Mouse (Mus musculus) forebrain, embryonic 16.5 days (tissue): ENCODE results near the gene Slc8a1. TPM values are rescaled to one million over a fixed set of nuclear protein-coding genes. Genes with fewer than 3 reads are reported as not detected.

Experiments used
- ATAC-seq: fragments of 200-750 bp; cut with Nextera tagmentation; 2 replicates; pipeline ENCODE4 v1.8.0; 2017; ENCODE audit warnings: mild to moderate bottlenecking, moderate library complexity
- H3K27ac ChIP-seq: fragments of 300-500 bp; sonication (generic); 2 replicates; pipeline ENCODE4 v1.5.1; 2014; ENCODE audit warnings: low read length, control low read depth
- H3K27me3 ChIP-seq: fragments of 300-500 bp; sonication (generic); replicated peaks from 2 replicates; pipeline ENCODE4 v1.6.1; 2014; ENCODE audit warnings: low read length; ENCODE audit not compliant: control insufficient read depth, insufficient read depth
- H3K36me3 ChIP-seq: fragments of 300-500 bp; sonication (generic); 2 replicates; pipeline ENCODE4 v1.6.1; 2014; ENCODE audit not compliant: control insufficient read depth, insufficient read depth
- H3K4me1 ChIP-seq: fragments of 300-500 bp; sonication (generic); replicated peaks from 2 replicates; pipeline ENCODE4 v1.6.1; 2014; ENCODE audit warnings: low read length; ENCODE audit not compliant: control insufficient read depth, insufficient read depth
- H3K4me2 ChIP-seq: fragments of 300-500 bp; sonication (generic); 2 replicates; pipeline ENCODE4 v1.6.1; 2014; ENCODE audit warnings: mild to moderate bottlenecking, low read length, control low read depth
- H3K4me3 ChIP-seq: fragments of 300-500 bp; sonication (generic); replicated peaks from 2 replicates; pipeline ENCODE4 v1.5.1; 2014; ENCODE audit warnings: mild to moderate bottlenecking, low read length, control low read depth
- H3K9ac ChIP-seq: fragments of 300-500 bp; sonication (generic); replicated peaks from 2 replicates; pipeline ENCODE4 v1.6.1; 2014; ENCODE audit warnings: low read depth, low read length, control low read depth
- H3K9me3 ChIP-seq: fragments of 300-500 bp; sonication (generic); 2 replicates; pipeline ENCODE4 v1.6.1; 2016; ENCODE audit warnings: low read length; ENCODE audit not compliant: control insufficient read depth
- WGBS: fragments of 180-500 bp; shearing (Covaris S2); extraction: QIAGEN DNeasy Blood & Tissue Kit; methylation state at CpG from one replicate; pipeline ENCODE4 v1.1.7; 2014; 5-methylcytosine and 5-hydroxymethylcytosine counted together
- polyA plus RNA-seq: library from polyadenylated mRNA; unstranded; fragments of >200 nt; fragmentation: Nextera tagmentation; extraction: Ambion mirVana; gene quantifications from 2 replicates; pipeline ENCODE4 v1.2.1, GENCODE M21; 2015

Gene Slc8a1
- polyA plus RNA-seq, 1 experiment from 2014 or later: 21.7 TPM

- H3K27ac ChIP-seq: no peak overlapping the region
- no peak overlapping the region for H3K4me2 ChIP-seq
- H3K36me3 ChIP-seq: no peaks in the 10 kb centered on the region
- H3K4me1 ChIP-seq: peaks cover 4% of the 10 kb centered on the region
- WGBS: 84% methylated on average over 1 of the region's 1 CpGs
- H3K4me3 ChIP-seq: no peak overlapping the region
- H3K9me3 ChIP-seq: no peaks in the 10 kb centered on the region
- no peak overlapping the region for H3K9ac ChIP-seq
- H3K27me3 ChIP-seq: no peaks in the 10 kb centered on the region
- ATAC-seq: no peak
Measured at GRCm38 (mm10) chr17:81657828-81658227, 80.3 kb downstream of the Slc8a1 start.

GRCm38 (mm10) chr17:81654548-81654947 lies 83.6 kb downstream of the Slc8a1 start:
- no peak overlapping the region for H3K9ac ChIP-seq
- no peaks in the 10 kb centered on the region for H3K36me3 ChIP-seq
- WGBS: 85% methylated on average over 2 of the region's 2 CpGs
- no peaks in the 10 kb centered on the region for H3K9me3 ChIP-seq
- H3K4me2 ChIP-seq: no peak overlapping the region
- H3K27ac ChIP-seq: no peak overlapping the region
- no peak overlapping the region for H3K4me3 ChIP-seq
- no peaks in the 10 kb centered on the region for H3K27me3 ChIP-seq
- peaks cover 5% of the 10 kb centered on the region for H3K4me1 ChIP-seq
- ATAC-seq: no peak

GRCm38 (mm10) chr17:81652958-81653357 lies 85.2 kb downstream of the Slc8a1 start:
- WGBS: 79% methylated on average over 1 of the region's 1 CpGs
- ATAC-seq: no peak
- H3K27me3 ChIP-seq: no peaks in the 10 kb centered on the region

GRCm38 (mm10) chr17:81636822-81637221 lies 101.4 kb downstream of the Slc8a1 start:
- ATAC-seq: no peak
- peaks cover 4% of the 10 kb centered on the region; the same call in 1 of the 2 replicates for H3K4me1 ChIP-seq
- no peak overlapping the region for H3K27ac ChIP-seq
- H3K4me3 ChIP-seq: no peak overlapping the region
- H3K4me2 ChIP-seq: no peak overlapping the region
- no peaks in the 10 kb centered on the region for H3K9me3 ChIP-seq
- WGBS: 76% methylated on average over 2 of the region's 2 CpGs
- no peak overlapping the region for H3K9ac ChIP-seq
- no peaks in the 10 kb centered on the region for H3K36me3 ChIP-seq
- H3K27me3 ChIP-seq: no peaks in the 10 kb centered on the region

More at GRCm38 (mm10) chr17:81652958-81653357, 85.2 kb downstream of the Slc8a1 start:
- peaks cover 5% of the 10 kb centered on the region for H3K4me1 ChIP-seq
- no peak overlapping the region for H3K9ac ChIP-seq
- no peak overlapping the region for H3K27ac ChIP-seq
- no peak overlapping the region for H3K4me2 ChIP-seq
- no peaks in the 10 kb centered on the region for H3K9me3 ChIP-seq
- no peak overlapping the region for H3K4me3 ChIP-seq
- H3K36me3 ChIP-seq: peaks cover 12% of the 10 kb centered on the region

- no peaks in the 10 kb centered on the region for H3K36me3 ChIP-seq
- no peak overlapping the region for H3K27ac ChIP-seq
- no peak overlapping the region for H3K4me2 ChIP-seq
- H3K4me1 ChIP-seq: peaks cover 4% of the 10 kb centered on the region; the same call in 1 of the 2 replicates
- H3K27me3 ChIP-seq: no peaks in the 10 kb centered on the region
- WGBS: 90% methylated on average over 2 of the region's 2 CpGs
- no peak overlapping the region for H3K9ac ChIP-seq
- no peak for ATAC-seq
- no peaks in the 10 kb centered on the region for H3K9me3 ChIP-seq
- no peak overlapping the region for H3K4me3 ChIP-seq
Measured at GRCm38 (mm10) chr17:81630471-81630870, 107.7 kb downstream of the Slc8a1 start.

- H3K9me3 ChIP-seq: no peaks in the 10 kb centered on the region
- whole genome bisulfite sequencing: 65% methylated on average over 2 of the region's 2 CpGs
- no peaks in the 10 kb centered on the region for H3K27me3 ChIP-seq
- no peaks in the 10 kb centered on the region for H3K36me3 ChIP-seq
- H3K4me3 ChIP-seq: no peak overlapping the region
- peaks cover 6% of the 10 kb centered on the region; the same call in 1 of the 2 replicates for H3K4me1 ChIP-seq
- no peak overlapping the region for H3K4me2 ChIP-seq
- H3K27ac ChIP-seq: no peak overlapping the region
- peak; percentile 62 for ATAC-seq
- H3K9ac ChIP-seq: no peak overlapping the region
Measured at GRCm38 (mm10) chr17:81621188-81621644, 117.0 kb downstream of the Slc8a1 start.

- no peak for ATAC-seq
- Histone ChIP-seq H3K27me3 (no peaks in the 10 kb centered on the region), H3K4me3 (no peak overlapping the region), H3K4me1 (peaks cover 6% of the 10 kb centered on the region; the same call in 1 of the 2 replicates), H3K9me3 (no peaks in the 10 kb centered on the region), H3K36me3 (no peaks in the 10 kb centered on the region), H3K9ac (no peak overlapping the region), H3K4me2 (no peak overlapping the region), H3K27ac (no peak overlapping the region)
- WGBS: 62% methylated on average over 5 of the region's 5 CpGs
Measured at GRCm38 (mm10) chr17:81618461-81618860, 119.7 kb downstream of the Slc8a1 start.

GRCm38 (mm10) chr17:81616326-81616725 lies 121.9 kb downstream of the Slc8a1 start:
- Histone ChIP-seq H3K9me3 (no peaks in the 10 kb centered on the region), H3K27ac (no peak overlapping the region; the same call in 1 of the 2 replicates), H3K9ac (no peak overlapping the region), H3K4me1 (peaks cover 3% of the 10 kb centered on the region; the same call in 1 of the 2 replicates), H3K4me2 (no peak overlapping the region), H3K36me3 (no peaks in the 10 kb centered on the region), H3K4me3 (no peak overlapping the region), H3K27me3 (no peaks in the 10 kb centered on the region)
- ATAC-seq: peak; percentile 43; the same call in 1 of the 2 replicates
- WGBS: 74% methylated on average over 4 of the region's 4 CpGs

GRCm38 (mm10) chr17:81615391-81615790 lies 122.8 kb downstream of the Slc8a1 start:
- H3K27me3 ChIP-seq: no peaks in the 10 kb centered on the region
- no peak overlapping the region for H3K4me2 ChIP-seq
- no peak for ATAC-seq
- H3K27ac ChIP-seq: no peak overlapping the region
- H3K4me1 ChIP-seq: no peaks in the 10 kb centered on the region
- H3K9ac ChIP-seq: no peak overlapping the region
- H3K9me3 ChIP-seq: no peaks in the 10 kb centered on the region
- H3K36me3 ChIP-seq: no peaks in the 10 kb centered on the region
- H3K4me3 ChIP-seq: no peak overlapping the region
- 64% methylated on average over 8 of the region's 8 CpGs for WGBS

GRCm38 (mm10) chr17:81607515-81607914 lies 130.7 kb downstream of the Slc8a1 start:
- no peaks in the 10 kb centered on the region for H3K27me3 ChIP-seq
- ATAC-seq: no peak
- H3K4me1 ChIP-seq: no peaks in the 10 kb centered on the region
- 69% methylated on average over 3 of the region's 3 CpGs for WGBS
- no peaks in the 10 kb centered on the region for H3K9me3 ChIP-seq
- no peak overlapping the region for H3K9ac ChIP-seq
- H3K36me3 ChIP-seq: no peaks in the 10 kb centered on the region
- H3K4me3 ChIP-seq: no peak overlapping the region
- no peak overlapping the region for H3K27ac ChIP-seq
- no peak overlapping the region for H3K4me2 ChIP-seq
